Mouse (Mus musculus): ENCODE results near the gene Htr2b. TPM values are rescaled to one million over a fixed set of nuclear protein-coding genes. Genes with fewer than 3 reads are reported as not detected.

The Htr2b gene
- total and polyA plus RNA-seq, 3 experiments = 0.47 TPM; not detected in 2

- TF ChIP-seq MAZ (IDR thresholded peaks at IDR 0.05; ENCODE audit: low read depth, low read length) = no peak
- TF ChIP-seq JUN (IDR thresholded peaks at IDR 0.05; ENCODE audit: insufficient read depth, low read depth, low read length) = no peak
- peak; percentile 86 for TF ChIP-seq SIN3A (IDR thresholded peaks at IDR 0.05; ENCODE audit: low read length)
- no peak for TF ChIP-seq RAD21 (IDR thresholded peaks at IDR 0.05; ENCODE audit: low read depth, low read length)
- peak; percentile 73 for TF ChIP-seq BHLHE40 (IDR thresholded peaks at IDR 0.05; ENCODE audit: low read depth, low read length)
- TF ChIP-seq UBTF (IDR thresholded peaks at IDR 0.05; ENCODE audit: low read depth, low read length) = no peak
- peak; percentile 98 for TF ChIP-seq MAX (IDR thresholded peaks at IDR 0.05; ENCODE audit: low read length)
- peak; percentile 98 for TF ChIP-seq USF2 (conservative IDR thresholded peaks at IDR 0.05; ENCODE audit: low read depth, low read length)
- TF ChIP-seq CTCF (conservative IDR thresholded peaks at IDR 0.05 in 1 of 2, IDR thresholded peaks at IDR 0.05 in 1 of 2; ENCODE audit: low read depth in 2 of 2, low read length in 2 of 2) = no peak
- TF ChIP-seq IRF4 (IDR thresholded peaks at IDR 0.05; ENCODE audit: low read depth, low read length) = no peak
- no peak for TF ChIP-seq JUND (conservative IDR thresholded peaks at IDR 0.05; ENCODE audit: low read depth, low read length)
- TF ChIP-seq POLR2AphosphoS2 (IDR thresholded peaks at IDR 0.05; ENCODE audit: low read depth, low read length) = peak; percentile 82; the same call in 1 of the 2 replicates
- TF ChIP-seq EP300 (IDR thresholded peaks at IDR 0.05; ENCODE audit: low read length) = no peak
- peak; percentile 96 for TF ChIP-seq MXI1 (IDR thresholded peaks at IDR 0.05; ENCODE audit: low read depth, low read length)
Observed at GRCm38 (mm10) chr1:86154133-86154823, 42.5 kb upstream of the Htr2b start, which contains the start of gene Armc9 (continued).

- no peaks in the 10 kb centered on the region for H3K9me3 ChIP-seq (replicated peaks; ENCODE audit: low read length)
- peaks cover 8 to 38% of the 10 kb centered on the region in 2 experiments; a peak in 3 of 4 replicates for H3K4me1 ChIP-seq (ENCODE audit: control insufficient read depth in 1 of 2, insufficient read depth in 2 of 2)
- H3K4me3 ChIP-seq (replicated peaks in 1 of 3; ENCODE audit: low read depth in 2 of 3, low read length in 2 of 3, poor library complexity in 1 of 3) = no peak overlapping the region
- dilution Hi-C loops (cut with MboI; ENCODE audit: extremely low pct_ligation_motif_present, extremely low pct_unique_long_range_greater_than_20kb, low sequenced_read_pairs) (no loop called here), in situ Hi-C loops (cut with MboI; ENCODE audit: low pct_ligation_motif_present, low pct_unique_long_range_greater_than_20kb, low sequenced_read_pairs) (no loop called here)
- no peaks in the 10 kb centered on the region for H3K79me2 ChIP-seq (replicated peaks; ENCODE audit: control insufficient read depth, extremely low read depth, insufficient read depth, poor library complexity, severe bottlenecking)
- peaks cover under 1 to 6% of the 10 kb centered on the region in 2 experiments for H3K36me3 ChIP-seq (replicated peaks in 1 of 2; ENCODE audit: control insufficient read depth in 1 of 2, insufficient read depth in 1 of 2, low read length in 1 of 2)
- H3K27ac ChIP-seq (ENCODE audit: insufficient read depth, low read depth) = no peak overlapping the region
- H3K9ac ChIP-seq (ENCODE audit: insufficient read depth, low read depth) = no peak overlapping the region
- peak; percentile 31 for DNase-seq (ENCODE audit: extremely low read depth)
- H3K27me3 ChIP-seq (replicated peaks) = no peaks in the 10 kb centered on the region
- TF ChIP-seq MAX (IDR thresholded peaks at IDR 0.05; ENCODE audit: low read length) = no peak
- no peak for TF ChIP-seq ZMIZ1 (IDR thresholded peaks at IDR 0.05; ENCODE audit: low read depth, low read length)
- no peak for TF ChIP-seq POLR2AphosphoS2 (IDR thresholded peaks at IDR 0.05; ENCODE audit: low read depth, low read length)
- no peak for TF ChIP-seq BHLHE40 (IDR thresholded peaks at IDR 0.05; ENCODE audit: low read depth, low read length)
- TF ChIP-seq RAD21 (IDR thresholded peaks at IDR 0.05; ENCODE audit: low read depth, low read length) = peak; percentile 44
- TF ChIP-seq SMC3 (IDR thresholded peaks at IDR 0.05; ENCODE audit: low read depth, low read length) = no peak; the same call in 1 of the 2 replicates
- TF ChIP-seq CTCF (conservative IDR thresholded peaks at IDR 0.05 in 1 of 2, IDR thresholded peaks at IDR 0.05 in 1 of 2; ENCODE audit: low read depth in 2 of 2, low read length in 2 of 2) = peak; percentile 24 to 62; a peak in 3 of 4 replicates
- TF ChIP-seq TBP (conservative IDR thresholded peaks at IDR 0.05; ENCODE audit: low read depth, low read length) = no peak
- TF ChIP-seq E2F4 (IDR thresholded peaks at IDR 0.05; ENCODE audit: insufficient replicate concordance, low read depth, low read length) = no peak
- no peak for TF ChIP-seq ZNF384 (IDR thresholded peaks at IDR 0.05; ENCODE audit: low read depth, low read length)
- TF ChIP-seq USF1 (IDR thresholded peaks at IDR 0.05; ENCODE audit: low read depth, low read length) = no peak
- no peak for TF ChIP-seq PAX5 (IDR thresholded peaks at IDR 0.05; ENCODE audit: low read length)
- TF ChIP-seq ELF1 (IDR thresholded peaks at IDR 0.05; ENCODE audit: low read depth, low read length) = no peak
- TF ChIP-seq NRF1 (IDR thresholded peaks at IDR 0.05; ENCODE audit: low read depth, low read length) = no peak
- TF ChIP-seq RCOR1 (conservative IDR thresholded peaks at IDR 0.05; ENCODE audit: low read depth, low read length) = no peak
- H3K4me2 ChIP-seq (ENCODE audit: insufficient read depth, low read depth, poor library complexity, severe bottlenecking) = no peak overlapping the region
Observed at GRCm38 (mm10) chr1:86152618-86153017, 40.8 kb upstream of the Htr2b start.
